Mouse (Mus musculus) neural tube, embryonic 14.5 days (tissue): ENCODE data around the gene Nif3l1. TPM values are rescaled to one million over a fixed set of nuclear protein-coding genes. Genes with fewer than 3 reads are reported as not detected.

Source experiments
- ATAC-seq: fragments of 200-750 bp; cut with Nextera tagmentation; 2 replicates; pipeline ENCODE4 v1.8.0; 2017; ENCODE audit warnings: low read depth, mild to moderate bottlenecking, moderate TSS enrichment, moderate library complexity
- H3K27ac ChIP-seq: fragments of 300-500 bp; sonication (generic); 2 replicates; pipeline ENCODE4 v1.5.1; 2014; ENCODE audit warnings: low read depth, mild to moderate bottlenecking, control low read depth, low read length, moderate library complexity, mixed read lengths
- H3K27me3 ChIP-seq: fragments of 300-500 bp; sonication (generic); 2 replicates; pipeline ENCODE4 v1.6.1; 2014; ENCODE audit warnings: low read length; ENCODE audit not compliant: control insufficient read depth, insufficient read depth
- H3K36me3 ChIP-seq: fragments of 300-500 bp; sonication (generic); 2 replicates; pipeline ENCODE4 v1.6.1; 2014; ENCODE audit warnings: low read length, mixed read lengths; ENCODE audit not compliant: control insufficient read depth, insufficient read depth
- H3K4me1 ChIP-seq: fragments of 300-500 bp; sonication (generic); 2 replicates; pipeline ENCODE4 v1.6.1; 2014; ENCODE audit warnings: low read length; ENCODE audit not compliant: control insufficient read depth, insufficient read depth
- H3K4me2 ChIP-seq: fragments of 300-500 bp; sonication (generic); 2 replicates; pipeline ENCODE4 v1.6.1; 2014; ENCODE audit warnings: mild to moderate bottlenecking, low read depth, low read length, control low read depth
- H3K4me3 ChIP-seq: fragments of 300-500 bp; sonication (generic); 2 replicates; pipeline ENCODE4 v1.5.1; 2014; ENCODE audit warnings: low read depth, low read length, control low read depth, mixed read lengths
- H3K9ac ChIP-seq: fragments of 300-500 bp; sonication (generic); replicated peaks from 2 replicates; pipeline ENCODE4 v1.6.1; 2014; ENCODE audit warnings: low read depth, mild to moderate bottlenecking, control low read depth, low read length, mixed read lengths
- H3K9me3 ChIP-seq: fragments of 300-500 bp; sonication (generic); 2 replicates; pipeline ENCODE4 v1.6.1; 2016; ENCODE audit warnings: low read length; ENCODE audit not compliant: control insufficient read depth
- WGBS: fragments of 180-500 bp; shearing (Covaris S2); extraction: QIAGEN DNeasy Blood & Tissue Kit; methylation state at CpG from one replicate; pipeline ENCODE4 v1.1.7; 2014; 5-methylcytosine and 5-hydroxymethylcytosine counted together
- polyA plus RNA-seq: library from polyadenylated mRNA; unstranded; fragments of >200 nt; fragmentation: Nextera tagmentation; extraction: Ambion mirVana; gene quantifications from 2 replicates; pipeline ENCODE4 v1.2.1, GENCODE M21; 2014

Nif3l1 gene
- polyA plus RNA-seq, 1 experiment from 2014 or later, result 52.9 TPM

GRCm38 (mm10) chr1:58507249-58507648 is 62.3 kb downstream of the Nif3l1 start:
- Histone ChIP-seq H3K9me3 (no peaks in the 10 kb centered on the region), H3K4me1 (peaks cover 16% of the 10 kb centered on the region; the same call in 1 of the 2 replicates), H3K9ac (no peak overlapping the region), H3K4me2 (no peak overlapping the region), H3K4me3 (no peak overlapping the region), H3K27ac (no peak overlapping the region), H3K27me3 (no peaks in the 10 kb centered on the region), H3K36me3 (no peaks in the 10 kb centered on the region)
- no peak for ATAC-seq
- 91% methylated on average over 3 of the region's 3 CpGs for WGBS

Other genes starting within 250 kb of the Nif3l1 start
- gene Aox4, start 234.8 kb upstream of the Nif3l1 start, polyA plus RNA-seq, result 0.51 and 1.1 TPM in 2 replicates
- gene Aox2, start 166.8 kb upstream of the Nif3l1 start, polyA plus RNA-seq, result not detected in 2 replicates
- gene Bzw1, start 52.3 kb upstream of the Nif3l1 start, polyA plus RNA-seq, result 371 and 387 TPM in 2 replicates
- gene Clk1, start 21.1 kb upstream of the Nif3l1 start, polyA plus RNA-seq, result 176 and 180 TPM in 2 replicates
- 60.3 and 62.7 TPM in 2 replicates for gene Ppil3, start 335 bp downstream of the Nif3l1 start, polyA plus RNA-seq
- 21.6 and 25.9 TPM in 2 replicates for gene Orc2, start 60.0 kb downstream of the Nif3l1 start, polyA plus RNA-seq
- 16.2 and 18.6 TPM in 2 replicates for gene Fam126b, start 141.2 kb downstream of the Nif3l1 start, polyA plus RNA-seq
- 190 and 213 TPM in 2 replicates for gene Ndufb3, start 141.2 kb downstream of the Nif3l1 start, polyA plus RNA-seq